Mouse (Mus musculus) ES-Bruce4 (cell line): Measurements from ENCODE around the gene Zfp280d.

Experiments
- EP300 ChIP-seq: IDR thresholded peaks from 2 replicates; pipeline ENCODE4 v1.6.1; 2011; ENCODE audit warnings: low read depth, low read length; ENCODE audit not compliant: insufficient read depth
- POLR2A ChIP-seq: IDR thresholded peaks from one replicate; pipeline ENCODE4 v1.8.1; 2011; ENCODE audit warnings: low read length; ENCODE audit not compliant: insufficient read depth

DNA sequence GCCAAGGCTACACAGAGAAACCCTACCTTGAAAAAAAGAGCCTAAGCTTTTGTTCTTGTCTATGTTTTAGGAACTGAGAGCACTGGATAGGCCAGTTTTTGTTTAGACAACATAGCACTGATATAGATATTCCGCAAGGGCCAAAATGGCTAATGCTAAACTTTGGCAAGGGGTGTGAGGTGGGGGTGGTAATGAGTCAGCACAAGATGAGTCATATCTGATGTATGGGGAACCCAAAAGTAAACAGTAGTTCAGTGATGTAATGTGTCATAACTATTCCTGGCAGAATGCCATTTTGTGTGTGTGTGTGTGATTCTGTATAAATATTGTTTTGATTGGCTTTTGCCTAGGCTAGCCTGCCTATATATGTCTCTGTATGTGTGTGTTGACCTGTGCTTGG is 4.5 kb upstream of the Zfp280d start:
- TF ChIP-seq EP300 (no peak), POLR2A (no peak)
